16 mouse cellular contexts compared by ENCODE assay signal in the genomic region with DNA sequence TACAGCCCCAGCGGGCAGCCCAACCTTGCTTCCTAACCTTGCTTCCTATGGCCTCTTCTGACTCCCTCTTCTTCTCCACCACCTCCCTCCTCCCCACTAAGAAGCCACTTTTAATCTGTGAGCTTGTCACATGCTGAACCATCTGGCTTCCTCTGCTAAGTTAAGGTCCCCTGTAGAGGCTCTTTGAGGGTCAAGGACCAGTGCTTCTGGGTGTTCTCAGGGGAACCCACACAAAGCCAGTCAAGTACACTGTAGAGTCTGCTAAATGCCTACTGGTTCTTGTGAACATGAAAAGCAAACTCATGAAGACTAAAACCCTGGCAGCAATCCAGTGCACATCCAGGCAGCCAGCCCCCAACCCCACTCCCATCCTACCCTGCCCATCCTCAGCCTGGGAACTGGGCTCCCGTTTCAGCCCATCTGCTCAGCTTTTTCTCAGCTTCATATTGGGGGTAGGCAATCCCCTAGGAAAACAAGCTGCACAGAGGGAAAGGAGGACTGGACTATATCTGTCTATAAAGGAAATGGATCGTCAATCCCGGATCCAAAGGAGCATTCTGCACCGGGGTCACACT.
A peak's percentile ranks its signal among the peaks of the same experiment; 100 is the strongest.
DNase-seq lines count a peak whose midpoint lies in the region; ATAC-seq and TF ChIP-seq lines count a peak whose summit lies in the region.
"Had no signal": no experiment of that assay in that cellular context is flagged by ENCODE, and none has a peak within 500 bp of the region (broad histone marks: within the 10 kb centered on the region; RNA-seq: fewer than 3 reads in every experiment).

No protein-coding gene starts in this region.

- no peak overlapping the region for H3K4me3 ChIP-seq in hindbrain, postnatal 0 days (ENCODE audit: low read length)
- no peak overlapping the region for H3K4me3 ChIP-seq in hindbrain, embryonic 11.5 days (ENCODE audit: low read depth, low read length)
- H3K4me3 ChIP-seq: embryonic facial prominence, embryonic 13.5 days; gastrocnemius, adult 2 months; heart, embryonic 13.5 days had no signal

- 0 out of 2 replicates have a peak overlapping the region, but pooled peaks have one; percentile 15 for H3K27ac ChIP-seq in hindbrain, postnatal 0 days
- H3K27ac ChIP-seq in hindbrain, embryonic 11.5 days (ENCODE audit: low read depth, low read length): no peak overlapping the region
- H3K27ac ChIP-seq: embryonic facial prominence, embryonic 13.5 days; gastrocnemius, adult 2 months; heart, embryonic 13.5 days; kidney, postnatal 0 days; macrophage had no signal

- DNase-seq in hindbrain, postnatal 0 days (ENCODE audit: low spot score): peak; percentile 45
- DNase-seq in hindbrain, embryonic 11.5 days (ENCODE audit: low spot score): no peak
- DNase-seq in retina, postnatal 1 day: peak; percentile 60
- no peak for DNase-seq in retina, embryonic 14.5 days (ENCODE audit: low spot score)
- peak; percentile 69 for DNase-seq in layer of hippocampus, adult 11-12 months (ENCODE audit: low spot score)
- peak; percentile 6 for DNase-seq in retina, postnatal 7 days (ENCODE audit: low read depth, low spot score)
- DNase-seq: adrenal gland, postnatal 25 days; cerebellum, adult 2 months; gastrocnemius, adult 2 months; spleen, adult 18-20 months; thymus, postnatal 36 days had no signal

- no peak for ATAC-seq in hindbrain, postnatal 0 days
- ATAC-seq in hindbrain, embryonic 11.5 days (ENCODE audit: low FRiP score): no peak
- ATAC-seq in megakaryocyte progenitor cell, adult 5-6 weeks (replicated peaks; ENCODE audit: poor library complexity): no peak

- H3K36me3 ChIP-seq in hindbrain, postnatal 0 days (ENCODE audit: insufficient read depth, low read length): no peaks in the 10 kb centered on the region
- H3K36me3 ChIP-seq in hindbrain, embryonic 11.5 days (ENCODE audit: control insufficient read depth, insufficient read depth, low read length): no peaks in the 10 kb centered on the region
- H3K36me3 ChIP-seq: embryonic facial prominence, embryonic 13.5 days; heart, embryonic 13.5 days had no signal

- 59% methylated on average over 5 of the region's 5 CpGs for WGBS in hindbrain, postnatal 0 days
- WGBS in hindbrain, embryonic 11.5 days: 81% methylated on average over 5 of the region's 5 CpGs

- no peak overlapping the region for H3K4me2 ChIP-seq in hindbrain, postnatal 0 days (ENCODE audit: low read depth, low read length)
- H3K4me2 ChIP-seq in hindbrain, embryonic 11.5 days (replicated peaks; ENCODE audit: low read depth, low read length): no peak overlapping the region
- H3K4me2 ChIP-seq: embryonic facial prominence, embryonic 13.5 days; heart, embryonic 13.5 days had no signal

- no peaks in the 10 kb centered on the region for H3K9me3 ChIP-seq in hindbrain, postnatal 0 days (ENCODE audit: low read length)
- H3K9me3 ChIP-seq in hindbrain, embryonic 11.5 days (ENCODE audit: control insufficient read depth, low read length): no peaks in the 10 kb centered on the region
- H3K9me3 ChIP-seq: embryonic facial prominence, embryonic 13.5 days; heart, embryonic 13.5 days had no signal

- no peaks in the 10 kb centered on the region for H3K27me3 ChIP-seq in hindbrain, postnatal 0 days (ENCODE audit: insufficient read depth, low read length)
- H3K27me3 ChIP-seq in hindbrain, embryonic 11.5 days (ENCODE audit: control insufficient read depth, insufficient read depth, low read length): no peaks in the 10 kb centered on the region
- H3K27me3 ChIP-seq: embryonic facial prominence, embryonic 13.5 days; heart, embryonic 13.5 days had no signal

- H3K4me1 ChIP-seq in hindbrain, postnatal 0 days (ENCODE audit: insufficient read depth, low read length): peaks cover 11% of the 10 kb centered on the region
- no peaks in the 10 kb centered on the region for H3K4me1 ChIP-seq in hindbrain, embryonic 11.5 days (replicated peaks; ENCODE audit: control insufficient read depth, insufficient read depth, low read length)
- H3K4me1 ChIP-seq: embryonic facial prominence, embryonic 13.5 days had no signal

- TF ChIP-seq CTCF in hindbrain, postnatal 0 days (IDR thresholded peaks at IDR 0.05; ENCODE audit: low read depth): no peak

- no peak overlapping the region for H3K9ac ChIP-seq in hindbrain, postnatal 0 days (replicated peaks; ENCODE audit: low read length)
- H3K9ac ChIP-seq in hindbrain, embryonic 11.5 days (ENCODE audit: low read depth, low read length): no peak overlapping the region
- H3K9ac ChIP-seq: embryonic facial prominence, embryonic 13.5 days; heart, embryonic 13.5 days had no signal

Comparison
In these comparisons a context has a peak if more than half of its experiments do, and no peak if none do; other contexts are left out.
1. DNase-seq: peak in hindbrain, postnatal 0 days (single experiment), retina, postnatal 1 day (single experiment), layer of hippocampus, adult 11-12 months (single experiment) and retina, postnatal 7 days (single experiment); none in hindbrain, embryonic 11.5 days (single experiment) and retina, embryonic 14.5 days (single experiment).